Mouse (Mus musculus) left cerebral cortex, postnatal 25 days (tissue): ENCODE results near the gene Ctnna2. TPM values are rescaled to one million over a fixed set of nuclear protein-coding genes. Genes with fewer than 3 reads are reported as not detected.

Experiments used
- DNase-seq, 2 experiments: peaks; one replicate each; pipeline ENCODE4 v3.0.0; 2022; ENCODE audit warnings: low spot score in 2 of 2, mixed read lengths in 1 of 2
- intact Hi-C: fragments of 180-260 bp; cut with DNase I; formaldehyde crosslinking; loops from one replicate; pipeline ENCODE4 v1.15.1; 2025
- total RNA-seq, 2 experiments: library from RNA; stranded (reverse); gene quantifications; 2 replicates each; pipeline ENCODE4 v1.2.3; 2021

The Ctnna2 gene
- total RNA-seq, 2 experiments from 2014 or later = 122 to 124 TPM

- intact Hi-C loops = loop anchor here (5.0 kb wide), 1 partner anchor 339 kb away; the partner anchor contains the start of gene Ctnna2
- DNase-seq = no peak
Measured at GRCm38 (mm10) chr6:77638784-77639183, 340.7 kb downstream of the Ctnna2 start.

- peak; percentile 72 to 87 for DNase-seq
- intact Hi-C loops = loop anchor here (5.0 kb wide), 1 partner anchor 878 kb away; no protein-coding TSS in a partner anchor
Measured at GRCm38 (mm10) chr6:77633997-77634396, 345.5 kb downstream of the Ctnna2 start.

GRCm38 (mm10) chr6:77628573-77629192 is 350.8 kb downstream of the Ctnna2 start:
- intact Hi-C loops = loop anchor here (5.0 kb wide), 1 partner anchor 699 kb away; no protein-coding TSS in a partner anchor
- peak; percentile 52 to 71 for DNase-seq

- intact Hi-C loops = no loop called here
- no peak for DNase-seq
Measured at GRCm38 (mm10) chr6:77604642-77605392, 374.7 kb downstream of the Ctnna2 start.

GRCm38 (mm10) chr6:77603914-77604313 is 375.6 kb downstream of the Ctnna2 start:
- DNase-seq = no peak

GRCm38 (mm10) chr6:77599244-77599643 is 380.3 kb downstream of the Ctnna2 start:
- DNase-seq = peak in 1 of 2 experiments; percentile 24
- intact Hi-C loops = no loop called here

More at GRCm38 (mm10) chr6:77603914-77604313, 375.6 kb downstream of the Ctnna2 start:
- intact Hi-C loops = no loop called here

GRCm38 (mm10) chr6:77582568-77582967 is 396.9 kb downstream of the Ctnna2 start:
- intact Hi-C loops = no loop called here
- DNase-seq = peak in 1 of 2 experiments; percentile 25

GRCm38 (mm10) chr6:77580926-77581325 is 398.6 kb downstream of the Ctnna2 start:
- DNase-seq = no peak
- intact Hi-C loops = no loop called here

GRCm38 (mm10) chr6:77578612-77579011 is 400.9 kb downstream of the Ctnna2 start:
- intact Hi-C loops = no loop called here
- peak in 1 of 2 experiments; percentile 35 for DNase-seq

- intact Hi-C loops = no loop called here
- no peak for DNase-seq
Measured at GRCm38 (mm10) chr6:77577585-77577984, 401.9 kb downstream of the Ctnna2 start.

GRCm38 (mm10) chr6:77572614-77573013 is 406.9 kb downstream of the Ctnna2 start:
- peak; percentile 41 to 81 for DNase-seq
- intact Hi-C loops = loop anchor here (5.0 kb wide), 1 partner anchor 330 kb away; the partner anchor contains the start of gene Lrrtm1

GRCm38 (mm10) chr6:77569851-77570250 is 409.6 kb downstream of the Ctnna2 start:
- intact Hi-C loops = loop anchor here (5.0 kb wide), 1 partner anchor 328 kb away; the partner anchor contains the start of gene Lrrtm1
- DNase-seq = no peak

- DNase-seq = no peak
- intact Hi-C loops = no loop called here
Measured at GRCm38 (mm10) chr6:77556181-77556580, 423.3 kb downstream of the Ctnna2 start.

GRCm38 (mm10) chr6:77537055-77537807 is 442.3 kb downstream of the Ctnna2 start:
- peak in 1 of 2 experiments; percentile 9 for DNase-seq
- intact Hi-C loops = no loop called here

GRCm38 (mm10) chr6:77527636-77528035 is 451.9 kb downstream of the Ctnna2 start:
- no peak for DNase-seq
- intact Hi-C loops = no loop called here

GRCm38 (mm10) chr6:77521836-77522235 is 457.7 kb downstream of the Ctnna2 start:
- no peak for DNase-seq
- intact Hi-C loops = no loop called here

- intact Hi-C loops = no loop called here
- DNase-seq = no peak
Measured at GRCm38 (mm10) chr6:77516515-77516914, 463.0 kb downstream of the Ctnna2 start.

- intact Hi-C loops = no loop called here
- DNase-seq = no peak
Measured at GRCm38 (mm10) chr6:77511805-77512204, 467.7 kb downstream of the Ctnna2 start.

- no peak for DNase-seq
Measured at GRCm38 (mm10) chr6:77491721-77492120, 487.8 kb downstream of the Ctnna2 start.

GRCm38 (mm10) chr6:77486658-77487057 is 492.8 kb downstream of the Ctnna2 start:
- intact Hi-C loops = no loop called here
- no peak for DNase-seq

More at GRCm38 (mm10) chr6:77491721-77492120, 487.8 kb downstream of the Ctnna2 start:
- intact Hi-C loops = no loop called here
